Mouse (Mus musculus): ENCODE data around the gene 2010111I01Rik. TPM values are rescaled to one million over a fixed set of nuclear protein-coding genes. Genes with fewer than 3 reads are reported as not detected.

The 2010111I01Rik gene
- polyA plus RNA-seq, 1 experiment from 2014 or later: 146 TPM

DNA sequence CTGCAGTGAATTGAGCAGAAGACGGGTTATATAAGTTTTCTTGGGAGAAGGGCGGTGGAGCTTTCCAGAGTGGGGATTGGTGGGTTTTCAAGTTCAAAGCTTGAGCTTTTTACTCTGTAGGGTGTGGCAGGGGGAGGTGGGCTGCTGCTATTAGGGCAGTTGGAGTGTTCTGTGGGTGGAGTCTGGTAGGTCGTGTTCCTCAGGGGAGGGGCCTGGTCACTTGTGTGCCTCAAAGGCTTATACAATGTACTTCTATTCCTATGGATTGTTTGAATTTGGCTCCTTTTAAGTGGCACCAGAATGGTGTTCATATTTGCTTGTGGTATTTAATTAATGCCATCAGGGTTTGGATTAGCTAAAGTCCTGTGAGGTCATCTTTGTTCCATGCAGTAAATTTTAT, 12.6 kb upstream of the 2010111I01Rik start:
- H3K27me3 ChIP-seq (ENCODE audit: insufficient read depth, low read length): no peaks in the 10 kb centered on the region
- TF ChIP-seq CTCF (IDR thresholded peaks at IDR 0.05; ENCODE audit: low read depth): no peak
- DNase-seq (ENCODE audit: low spot score): no peak
- ATAC-seq (replicated peaks; ENCODE audit: low FRiP score, low read depth): no peak
- no peak overlapping the region for H3K9ac ChIP-seq (ENCODE audit: low read depth, low read length)
- H3K4me1 ChIP-seq (replicated peaks; ENCODE audit: insufficient read depth, low read length): no peaks in the 10 kb centered on the region
- no peaks in the 10 kb centered on the region for H3K9me3 ChIP-seq (replicated peaks; ENCODE audit: low read length)
- WGBS: 69% methylated on average over 3 of the region's 3 CpGs
- no peaks in the 10 kb centered on the region for H3K36me3 ChIP-seq (ENCODE audit: insufficient read depth, low read length)
- H3K27ac ChIP-seq: no peak overlapping the region
- H3K4me3 ChIP-seq (replicated peaks; ENCODE audit: low read depth, low read length): no peak overlapping the region
- H3K4me2 ChIP-seq (ENCODE audit: low read length): no peak overlapping the region

DNA sequence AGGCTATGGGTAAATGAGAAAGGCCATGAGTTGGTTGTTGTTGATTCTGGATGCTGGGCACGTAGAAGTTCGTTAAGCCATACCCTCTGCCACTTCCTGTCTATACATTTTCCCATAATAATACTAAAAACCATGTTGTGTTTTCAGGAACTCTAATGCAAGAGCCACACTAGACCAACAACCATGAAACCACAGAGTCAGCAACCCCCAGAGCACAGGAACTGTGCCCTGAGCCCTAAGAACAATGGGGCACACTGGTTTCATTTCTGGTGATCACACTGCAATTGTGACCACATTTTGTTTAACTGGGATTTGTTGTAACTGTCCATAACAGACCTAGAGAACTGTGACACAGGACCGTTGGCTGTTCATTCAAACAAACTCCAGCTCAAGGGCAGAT, 12.1 kb upstream of the 2010111I01Rik start:
- ATAC-seq (replicated peaks; ENCODE audit: low FRiP score, low read depth): no peak

DNA sequence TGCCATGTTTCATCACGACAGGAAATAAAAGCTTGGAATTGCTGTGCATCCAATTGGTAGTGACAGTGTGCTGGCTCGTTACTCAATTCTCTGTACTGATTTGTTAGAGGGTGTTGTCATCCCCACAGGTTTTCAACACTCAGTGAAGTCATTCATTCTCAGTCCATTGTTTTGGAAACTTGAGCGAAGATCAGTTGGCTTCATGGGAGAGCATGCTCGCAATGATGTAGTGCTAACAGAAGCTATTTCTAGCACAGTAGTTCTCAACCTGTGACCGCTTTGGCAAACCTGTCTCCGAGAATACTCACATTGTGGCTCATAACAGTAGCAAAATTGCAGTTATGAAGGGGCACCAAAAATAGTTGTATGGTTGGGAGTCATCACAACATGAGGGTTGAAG, 8.7 kb upstream of the 2010111I01Rik start:
- no peak for ATAC-seq (replicated peaks; ENCODE audit: low FRiP score, low read depth)
- no peak for DNase-seq (ENCODE audit: low spot score)
- WGBS: 87% methylated on average over 6 of the region's 6 CpGs
- Histone ChIP-seq H3K4me3 (replicated peaks; ENCODE audit: low read depth, low read length) (no peak overlapping the region), H3K9me3 (replicated peaks; ENCODE audit: low read length) (no peaks in the 10 kb centered on the region), H3K4me2 (ENCODE audit: low read length) (no peak overlapping the region), H3K27me3 (ENCODE audit: insufficient read depth, low read length) (no peaks in the 10 kb centered on the region), H3K9ac (ENCODE audit: low read depth, low read length) (no peak overlapping the region), H3K4me1 (replicated peaks; ENCODE audit: insufficient read depth, low read length) (no peaks in the 10 kb centered on the region), H3K36me3 (ENCODE audit: insufficient read depth, low read length) (no peaks in the 10 kb centered on the region), H3K27ac (no peak overlapping the region)
- TF ChIP-seq CTCF (IDR thresholded peaks at IDR 0.05; ENCODE audit: low read depth): no peak

More for the DNA sequence above, 12.1 kb upstream of the 2010111I01Rik start:
- H3K9me3 ChIP-seq (replicated peaks; ENCODE audit: low read length): no peaks in the 10 kb centered on the region
- no peaks in the 10 kb centered on the region for H3K4me1 ChIP-seq (replicated peaks; ENCODE audit: insufficient read depth, low read length)
- no peak overlapping the region for H3K4me3 ChIP-seq (replicated peaks; ENCODE audit: low read depth, low read length)
- no peak for DNase-seq (ENCODE audit: low spot score)
- H3K27me3 ChIP-seq (ENCODE audit: insufficient read depth, low read length): no peaks in the 10 kb centered on the region
- TF ChIP-seq CTCF (IDR thresholded peaks at IDR 0.05; ENCODE audit: low read depth): no peak
- H3K9ac ChIP-seq (ENCODE audit: low read depth, low read length): no peak overlapping the region
- no peak overlapping the region for H3K4me2 ChIP-seq (ENCODE audit: low read length)
- H3K36me3 ChIP-seq (ENCODE audit: insufficient read depth, low read length): no peaks in the 10 kb centered on the region
- 74% methylated on average over 3 of the region's 3 CpGs for WGBS
- peak overlapping the region; percentile 9; the same call in 1 of the 2 replicates for H3K27ac ChIP-seq

DNA sequence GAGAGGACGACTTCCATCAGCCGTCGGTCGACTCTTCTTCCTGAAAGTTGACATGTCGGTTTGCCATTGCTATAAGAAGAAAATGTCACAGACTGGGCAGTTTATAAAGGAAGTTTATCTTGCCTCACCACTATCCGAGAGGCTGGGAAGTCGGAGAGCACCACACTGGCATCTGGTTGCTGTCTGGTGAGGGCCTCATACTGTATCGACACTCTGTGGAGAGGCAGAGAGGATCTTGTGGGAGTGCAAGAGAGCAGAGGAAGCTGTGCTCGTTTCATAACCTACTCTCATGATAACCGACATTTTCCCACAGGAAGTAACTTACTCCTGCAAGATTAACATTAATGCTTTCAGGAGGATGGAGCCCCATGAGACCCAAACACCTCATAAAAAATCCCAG, 7.9 kb upstream of the 2010111I01Rik start:
- ATAC-seq (replicated peaks; ENCODE audit: low FRiP score, low read depth) (no peak), DNase-seq (ENCODE audit: low spot score) (no peak)
- no peak overlapping the region for H3K9ac ChIP-seq (ENCODE audit: low read depth, low read length)
- H3K4me1 ChIP-seq (replicated peaks; ENCODE audit: insufficient read depth, low read length): no peaks in the 10 kb centered on the region
- no peak overlapping the region for H3K4me3 ChIP-seq (replicated peaks; ENCODE audit: low read depth, low read length)
- no peak overlapping the region for H3K27ac ChIP-seq
- no peaks in the 10 kb centered on the region for H3K27me3 ChIP-seq (ENCODE audit: insufficient read depth, low read length)
- 64% methylated on average over 10 of the region's 10 CpGs for WGBS
- no peak overlapping the region for H3K4me2 ChIP-seq (ENCODE audit: low read length)
- TF ChIP-seq CTCF (IDR thresholded peaks at IDR 0.05; ENCODE audit: low read depth): no peak
- no peaks in the 10 kb centered on the region for H3K36me3 ChIP-seq (ENCODE audit: insufficient read depth, low read length)
- no peaks in the 10 kb centered on the region for H3K9me3 ChIP-seq (replicated peaks; ENCODE audit: low read length)

DNA sequence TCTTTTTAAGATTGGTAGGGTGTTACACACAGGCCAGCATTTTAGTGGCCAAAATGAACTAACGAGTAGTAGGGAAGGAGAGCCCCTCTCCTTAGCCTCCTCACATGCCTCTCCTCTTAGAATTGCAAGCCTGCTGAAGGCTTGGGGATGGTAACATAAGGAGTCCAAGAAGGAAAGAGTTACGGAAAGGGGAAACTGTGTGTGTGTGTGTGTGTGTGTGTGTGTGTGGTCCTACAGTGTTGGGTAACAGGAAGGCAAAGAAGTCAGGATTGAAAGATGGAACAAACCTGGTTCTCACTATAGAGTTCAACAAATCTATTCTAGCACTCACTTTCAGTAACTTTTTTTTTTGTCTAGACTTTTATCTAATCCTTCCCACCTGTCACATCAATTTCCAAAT, 1.3 kb upstream of the 2010111I01Rik start:
- DNase-seq (ENCODE audit: low spot score) (no peak), ATAC-seq (replicated peaks; ENCODE audit: low FRiP score, low read depth) (no peak)
- Histone ChIP-seq H3K9me3 (replicated peaks; ENCODE audit: low read length) (no peaks in the 10 kb centered on the region), H3K4me3 (replicated peaks; ENCODE audit: low read depth, low read length) (no peak overlapping the region), H3K36me3 (ENCODE audit: insufficient read depth, low read length) (no peaks in the 10 kb centered on the region), H3K4me2 (ENCODE audit: low read length) (no peak overlapping the region), H3K4me1 (replicated peaks; ENCODE audit: insufficient read depth, low read length) (no peaks in the 10 kb centered on the region), H3K9ac (ENCODE audit: low read depth, low read length) (no peak overlapping the region), H3K27me3 (ENCODE audit: insufficient read depth, low read length) (no peaks in the 10 kb centered on the region), H3K27ac (no peak overlapping the region)
- TF ChIP-seq CTCF (IDR thresholded peaks at IDR 0.05; ENCODE audit: low read depth): no peak
- 83% methylated on average over 2 of the region's 2 CpGs for WGBS

DNA sequence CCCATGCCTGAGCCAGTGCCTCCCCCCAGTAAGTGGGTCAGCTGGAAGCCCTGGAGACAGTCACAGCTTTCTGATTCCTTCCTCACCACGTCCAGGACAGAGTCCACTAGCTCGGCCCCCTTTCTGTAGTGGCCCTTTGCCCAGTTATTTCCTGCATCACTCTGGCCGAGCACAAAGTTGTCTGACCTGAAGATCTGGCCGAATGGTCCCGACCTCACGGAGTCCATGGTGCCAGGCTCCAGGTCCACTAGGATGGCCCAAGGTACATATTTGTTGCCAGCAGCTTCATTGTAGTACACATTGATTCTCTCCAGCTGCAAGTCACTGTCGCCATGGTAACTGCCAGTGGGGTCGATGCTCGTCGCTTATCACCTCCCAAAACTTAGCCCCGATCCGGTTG, 3.5 kb downstream of the 2010111I01Rik start:
- no peaks in the 10 kb centered on the region for H3K9me3 ChIP-seq (replicated peaks; ENCODE audit: low read length)
- no peak overlapping the region for H3K4me3 ChIP-seq (replicated peaks; ENCODE audit: low read depth, low read length)
- no peak overlapping the region for H3K27ac ChIP-seq
- no peaks in the 10 kb centered on the region for H3K27me3 ChIP-seq (ENCODE audit: insufficient read depth, low read length)
- H3K4me2 ChIP-seq (ENCODE audit: low read length): no peak overlapping the region
- H3K36me3 ChIP-seq (ENCODE audit: insufficient read depth, low read length): no peaks in the 10 kb centered on the region
- no peak for DNase-seq (ENCODE audit: low spot score)
- 84% methylated on average over 12 of the region's 12 CpGs for WGBS
- H3K4me1 ChIP-seq (replicated peaks; ENCODE audit: insufficient read depth, low read length): no peaks in the 10 kb centered on the region
- TF ChIP-seq CTCF (IDR thresholded peaks at IDR 0.05; ENCODE audit: low read depth): no peak
- ATAC-seq (replicated peaks; ENCODE audit: low FRiP score, low read depth): no peak
- no peak overlapping the region for H3K9ac ChIP-seq (ENCODE audit: low read depth, low read length)

DNA sequence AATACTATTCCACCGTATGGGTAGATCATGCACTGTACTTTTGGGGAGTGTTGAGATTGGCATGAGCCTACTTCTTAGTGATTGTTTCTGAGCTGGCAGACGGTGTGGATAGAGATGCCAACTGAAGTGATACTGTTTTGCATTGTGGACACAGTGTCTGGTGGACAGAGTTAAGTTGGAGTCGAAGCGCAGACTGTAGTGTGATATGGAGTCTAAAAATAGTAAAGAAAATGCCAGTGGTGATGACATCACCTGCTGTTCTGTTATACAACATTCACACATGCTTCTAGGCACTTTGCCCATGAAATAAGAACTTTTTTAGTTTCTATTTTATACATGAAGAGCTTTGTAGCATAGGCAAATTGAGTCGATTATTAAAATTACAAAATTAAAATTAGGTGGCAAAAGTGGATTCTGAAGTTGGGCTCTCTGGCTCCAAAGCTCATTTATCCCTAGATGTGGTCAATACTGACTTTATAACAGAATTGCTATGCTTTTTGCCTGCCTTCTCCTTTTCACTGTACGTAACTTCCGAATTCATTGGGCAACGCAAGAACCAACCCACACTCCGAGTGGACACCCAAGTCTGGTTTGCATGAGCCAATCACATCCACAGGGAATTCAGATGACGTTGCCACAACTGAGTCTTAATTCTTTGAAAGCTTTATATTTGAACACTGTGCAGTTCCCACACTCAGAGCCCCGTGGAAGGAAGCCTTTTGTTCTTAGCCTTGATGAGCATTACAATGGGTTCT, 6.0 kb downstream of the 2010111I01Rik start:
- TF ChIP-seq CTCF (IDR thresholded peaks at IDR 0.05; ENCODE audit: low read depth): no peak
- 84% methylated on average over 11 of the region's 11 CpGs for WGBS
- no peak overlapping the region for H3K27ac ChIP-seq
- ATAC-seq (replicated peaks; ENCODE audit: low FRiP score, low read depth) (no peak), DNase-seq (ENCODE audit: low spot score) (no peak)
- H3K9ac ChIP-seq (ENCODE audit: low read depth, low read length): no peak overlapping the region
- no peak overlapping the region for H3K4me2 ChIP-seq (ENCODE audit: low read length)
- H3K4me3 ChIP-seq (replicated peaks; ENCODE audit: low read depth, low read length): no peak overlapping the region
- H3K9me3 ChIP-seq (replicated peaks; ENCODE audit: low read length): no peaks in the 10 kb centered on the region
- H3K4me1 ChIP-seq (replicated peaks; ENCODE audit: insufficient read depth, low read length): no peaks in the 10 kb centered on the region
- no peaks in the 10 kb centered on the region for H3K36me3 ChIP-seq (ENCODE audit: insufficient read depth, low read length)
- H3K27me3 ChIP-seq (ENCODE audit: insufficient read depth, low read length): no peaks in the 10 kb centered on the region
